Mouse (Mus musculus): ENCODE results near the gene Sash1.
"Not testable (repeated sequence)": the region's sequence is repeated elsewhere in the genome, so short reads cannot be mapped to it uniquely, and the experiment has no call there.

DNA sequence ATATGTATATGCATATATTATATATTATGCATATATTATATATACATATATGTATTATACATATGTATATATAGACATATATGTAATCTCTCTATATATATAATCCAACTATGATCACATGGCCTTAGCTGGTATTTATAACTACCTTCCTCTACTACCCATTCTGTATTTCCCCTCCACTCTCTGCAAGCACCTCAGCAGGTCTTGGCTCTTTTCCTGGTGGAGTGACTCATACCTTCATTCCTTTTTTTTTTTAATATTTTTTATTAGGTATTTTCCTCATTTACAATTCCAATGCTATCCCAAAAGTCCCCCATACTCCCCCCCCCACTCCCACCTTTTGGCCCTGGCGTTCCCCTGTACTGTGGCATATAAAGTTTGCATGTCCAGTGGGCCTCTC lies 189.2 kb downstream of the Sash1 start:
- not testable (repeated sequence) for TF ChIP-seq RCOR1 (conservative IDR thresholded peaks at IDR 0.05; ENCODE audit: low read depth, low read length); HCFC1 (IDR thresholded peaks at IDR 0.05; ENCODE audit: low read depth, low read length)

Measured in CH12.LX (cell line).